Mouse (Mus musculus) bone marrow, adult 2 months (tissue): ENCODE data around the gene Gm8947.
"Not testable (repeated sequence)": the region's sequence is repeated elsewhere in the genome, so short reads cannot be mapped to it uniquely, and the experiment has no call there.

Source experiments
- CTCF ChIP-seq: fragments of 200-500 bp; IDR thresholded peaks from 2 replicates; pipeline ENCODE4 v1.5.1; 2011; ENCODE audit warnings: low read length, control low read depth; ENCODE audit not compliant: control insufficient read depth, insufficient read depth
- POLR2A ChIP-seq: fragments of 200-500 bp; IDR thresholded peaks from 2 replicates; pipeline ENCODE4 v1.6.1; 2011; ENCODE audit warnings: low read depth, mild to moderate bottlenecking, control low read depth, low read length, borderline replicate concordance; ENCODE audit not compliant: control insufficient read depth

GRCm38 (mm10) chr1:151208493-151208892, 16.3 kb downstream of the Gm8947 start:
- TF ChIP-seq CTCF, POLR2A: not testable (repeated sequence)
